Mouse (Mus musculus) thymus, adult 2 months (tissue): ENCODE results near the gene Egfl8.

Source experiments
- CTCF ChIP-seq: fragments of 200-500 bp; IDR thresholded peaks from 2 replicates; pipeline ENCODE4 v1.5.1; 2012; ENCODE audit warnings: mild to moderate bottlenecking, control low read depth, low read length, moderate library complexity, borderline replicate concordance; ENCODE audit not compliant: control insufficient read depth, poor library complexity, insufficient read depth; ENCODE audit errors: extremely low read depth
- POLR2A ChIP-seq: fragments of 200-500 bp; IDR thresholded peaks from 2 replicates; pipeline ENCODE4 v1.6.1; 2012; ENCODE audit warnings: mild to moderate bottlenecking, low read length, control low read depth, moderate library complexity; ENCODE audit not compliant: control insufficient read depth, poor library complexity, insufficient read depth; ENCODE audit errors: extremely low read depth

- no peak for TF ChIP-seq POLR2A
- peak; percentile 76; the same call in 1 of the 2 replicates for TF ChIP-seq CTCF
Observed at GRCm38 (mm10) chr17:34651507-34652221, 35.9 kb upstream of the Egfl8 start.
